Mouse (Mus musculus) liver, adult 2 months (tissue): ENCODE measurements at regions not wholly inside any gene's neighbourhood (a gene's known extent, or its start where the extent isn't known, plus 50 kb on each side); places are given as distances from the start of the nearest gene placed in this dataset.
"Not testable (repeated sequence)": the region's sequence is repeated elsewhere in the genome, so short reads cannot be mapped to it uniquely, and the experiment has no call there.

Experiments
- CTCF ChIP-seq: fragments of 200-500 bp; IDR thresholded peaks from 2 replicates; pipeline ENCODE4 v1.5.1; 2011; ENCODE audit warnings: low read depth, low read length, control low read depth
- POLR2A ChIP-seq: fragments of 200-500 bp; IDR thresholded peaks from 2 replicates; pipeline ENCODE4 v1.6.1; 2011; ENCODE audit warnings: low read length, control low read depth; ENCODE audit not compliant: insufficient read depth; ENCODE audit errors: extremely low read depth

GRCm38 (mm10) chr14:58274440-58274839, 204.1 kb downstream of the Fgf9 start:
- not testable (repeated sequence) for TF ChIP-seq CTCF, POLR2A
